Mouse (Mus musculus): Measurements from ENCODE around the gene Tbc1d10c.

Gene Tbc1d10c

GRCm38 (mm10) chr19:4189051-4189620 is 1.9 kb downstream of the Tbc1d10c start:
- DNase-seq, result no peak

DNA sequence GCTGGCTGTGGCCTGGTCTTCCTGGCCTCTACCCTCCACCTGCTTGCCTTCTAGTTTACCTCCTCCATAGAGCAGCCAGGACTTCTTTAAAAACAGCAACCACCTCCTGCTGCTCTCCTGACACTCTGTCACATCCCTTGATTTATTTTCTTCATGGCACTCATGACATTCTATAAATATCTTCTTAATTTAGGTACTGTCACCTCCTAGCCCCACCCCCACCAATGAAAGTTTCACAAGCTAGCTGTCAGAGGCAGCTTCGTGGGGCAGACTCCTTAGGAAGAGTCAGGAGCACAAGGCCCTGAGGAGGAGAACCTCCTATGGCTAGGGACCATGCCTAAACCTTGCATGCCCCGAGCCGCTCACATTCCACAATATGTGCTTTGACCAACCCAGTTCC is 3.8 kb downstream of the Tbc1d10c start:
- no peak for DNase-seq

DNA sequence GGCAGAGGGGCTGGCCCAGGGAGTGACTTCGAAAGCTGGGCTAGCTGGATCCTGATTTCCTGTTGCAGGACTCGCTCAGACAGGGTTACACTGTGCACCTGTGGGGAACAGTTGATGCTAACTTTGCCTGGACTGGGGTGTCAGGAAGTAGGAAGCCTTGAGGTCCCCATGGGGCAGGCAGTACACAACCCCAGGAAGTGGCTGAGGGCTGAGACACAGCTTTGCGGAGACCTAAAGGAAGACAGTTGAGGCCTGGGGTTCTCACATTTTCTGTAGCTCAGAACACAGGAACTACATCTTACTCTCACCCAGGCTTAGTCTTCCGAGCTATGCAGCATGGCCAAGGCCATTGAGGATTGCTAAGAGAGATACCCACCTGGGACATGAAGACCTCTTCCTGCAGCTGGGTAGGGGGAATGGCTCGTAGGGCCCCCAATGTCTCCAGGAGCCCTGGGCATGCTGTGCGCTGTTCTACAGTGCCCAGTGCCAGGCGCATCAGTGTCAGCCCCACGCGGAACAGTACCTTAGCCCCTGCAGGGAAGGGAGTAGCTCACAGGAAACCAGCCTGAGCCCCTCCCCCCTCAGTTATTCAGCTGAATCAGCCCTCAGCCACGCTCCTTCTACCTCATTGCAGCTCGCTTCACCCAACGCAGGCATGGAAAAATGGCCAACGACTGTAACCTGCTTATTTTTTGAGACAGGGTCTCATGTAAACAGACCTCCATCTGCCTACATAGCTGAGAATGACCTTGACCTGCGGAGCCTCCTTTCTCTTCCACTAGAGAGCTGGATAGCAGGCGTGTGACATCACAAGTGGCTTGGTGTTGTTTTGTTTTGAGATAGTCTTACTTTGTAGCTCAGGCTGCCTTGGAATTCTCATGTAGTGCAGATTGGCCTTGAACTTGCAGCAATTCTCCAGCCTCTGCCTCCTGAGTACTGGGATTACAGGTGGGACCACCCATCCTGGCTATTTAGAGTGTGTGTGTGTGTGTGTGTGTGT is 5.8 kb downstream of the Tbc1d10c start:
- DNase-seq, result no peak

- no peak for DNase-seq
Measured at GRCm38 (mm10) chr19:4183689-4184088, 7.4 kb downstream of the Tbc1d10c start.

- DNase-seq, result no peak
Measured at GRCm38 (mm10) chr19:4181892-4182291, 9.2 kb downstream of the Tbc1d10c start.

- no peak for DNase-seq
Measured at GRCm38 (mm10) chr19:4180411-4180810, 10.7 kb downstream of the Tbc1d10c start.

DNA sequence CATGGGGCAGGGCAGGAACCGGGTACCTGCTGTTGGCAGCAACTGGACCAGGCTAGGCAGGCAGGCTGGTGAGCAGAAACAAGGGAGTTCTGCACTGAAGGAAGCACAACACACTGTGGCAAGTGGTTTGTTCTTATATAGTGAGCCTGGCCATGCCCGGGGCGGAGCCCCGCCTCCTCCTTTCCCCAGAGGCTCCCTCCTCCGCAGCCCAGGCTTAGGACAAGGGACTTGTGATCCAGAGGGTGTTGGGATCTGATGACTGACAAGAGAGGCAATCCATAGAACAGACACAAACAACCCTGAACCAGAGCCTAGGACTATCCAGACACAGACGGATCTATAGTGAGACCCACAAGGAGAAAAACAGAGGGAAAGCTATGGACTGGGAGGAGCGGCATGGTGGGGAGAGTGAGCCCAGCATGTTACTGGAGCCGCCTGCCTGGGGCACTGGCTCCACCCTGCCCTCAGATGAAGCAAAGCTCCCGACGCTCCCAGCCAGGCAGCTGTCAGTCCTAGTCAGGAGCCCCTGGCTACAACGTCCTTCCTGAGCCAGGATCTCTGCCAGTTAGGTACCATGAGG is 15.6 kb downstream of the Tbc1d10c start, which contains the start of gene Carns1:
TSS of gene Carns1 (minus strand) at position 112 of the 580 bp plus-strand sequence.
- no peak for DNase-seq

DNA sequence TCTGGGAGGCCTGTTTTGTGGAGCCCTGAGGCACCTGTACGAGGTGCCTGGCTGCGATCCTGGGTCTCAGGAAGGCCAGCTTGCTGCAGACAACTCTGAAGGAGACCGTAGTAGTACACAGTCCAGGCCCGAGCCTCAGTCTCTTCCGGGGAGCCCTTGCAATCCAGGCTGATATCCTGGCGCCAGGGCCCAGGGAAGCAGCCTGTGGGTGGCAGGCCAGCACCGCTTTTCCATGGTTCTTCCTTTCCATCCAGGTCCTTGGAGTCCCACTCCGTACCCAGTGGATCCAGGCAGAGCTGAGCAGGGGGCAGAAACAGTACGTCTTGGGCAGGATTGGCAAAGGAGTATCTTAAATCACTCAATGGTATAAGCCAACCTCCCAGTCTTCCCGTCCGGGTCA is 18.2 kb downstream of the Tbc1d10c start:
- no peak for DNase-seq

DNA sequence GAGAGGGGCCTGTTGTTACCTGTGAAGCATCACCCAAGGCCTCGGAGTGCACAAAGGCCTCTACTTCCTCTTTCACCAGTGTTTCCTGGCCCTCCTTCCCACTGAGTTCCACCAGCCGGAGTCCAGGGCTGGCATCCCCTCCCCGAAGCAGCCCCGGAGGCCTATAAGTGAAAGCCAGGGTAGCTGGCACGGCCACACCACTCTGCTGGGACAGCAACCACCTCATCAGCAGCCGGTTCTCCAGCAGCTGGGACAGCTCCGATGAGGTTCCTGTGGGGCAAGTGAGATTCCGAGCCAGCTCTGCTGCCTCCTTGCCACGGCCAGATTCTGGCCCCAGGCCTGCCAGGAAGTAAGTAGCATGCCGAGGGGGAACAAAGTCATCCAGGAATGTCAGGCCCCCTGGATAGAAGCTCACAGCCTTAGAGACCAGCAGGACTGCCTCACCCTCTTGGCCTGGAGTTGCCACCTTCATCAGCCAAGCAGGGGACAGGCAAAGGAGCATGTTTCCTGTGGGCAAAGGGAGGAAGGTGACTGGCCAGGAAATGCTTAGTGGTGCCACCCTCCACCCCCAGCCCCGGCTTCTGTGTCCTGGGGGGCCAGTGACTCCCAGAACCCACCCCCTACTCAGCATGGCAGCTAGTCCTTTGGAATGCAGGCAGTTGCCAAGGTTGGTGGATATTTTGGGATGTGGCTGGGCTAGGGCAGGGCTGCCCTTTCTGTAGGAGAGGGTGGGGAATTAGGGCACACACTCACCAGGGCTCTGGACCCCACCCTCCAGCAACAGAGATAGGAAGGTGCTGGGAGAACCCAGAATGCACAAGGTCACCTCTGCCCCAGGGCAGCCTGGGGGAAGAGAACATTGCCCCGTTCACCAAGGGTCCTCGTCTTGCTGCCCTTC is 19.4 kb downstream of the Tbc1d10c start:
- no peak for DNase-seq

DNA sequence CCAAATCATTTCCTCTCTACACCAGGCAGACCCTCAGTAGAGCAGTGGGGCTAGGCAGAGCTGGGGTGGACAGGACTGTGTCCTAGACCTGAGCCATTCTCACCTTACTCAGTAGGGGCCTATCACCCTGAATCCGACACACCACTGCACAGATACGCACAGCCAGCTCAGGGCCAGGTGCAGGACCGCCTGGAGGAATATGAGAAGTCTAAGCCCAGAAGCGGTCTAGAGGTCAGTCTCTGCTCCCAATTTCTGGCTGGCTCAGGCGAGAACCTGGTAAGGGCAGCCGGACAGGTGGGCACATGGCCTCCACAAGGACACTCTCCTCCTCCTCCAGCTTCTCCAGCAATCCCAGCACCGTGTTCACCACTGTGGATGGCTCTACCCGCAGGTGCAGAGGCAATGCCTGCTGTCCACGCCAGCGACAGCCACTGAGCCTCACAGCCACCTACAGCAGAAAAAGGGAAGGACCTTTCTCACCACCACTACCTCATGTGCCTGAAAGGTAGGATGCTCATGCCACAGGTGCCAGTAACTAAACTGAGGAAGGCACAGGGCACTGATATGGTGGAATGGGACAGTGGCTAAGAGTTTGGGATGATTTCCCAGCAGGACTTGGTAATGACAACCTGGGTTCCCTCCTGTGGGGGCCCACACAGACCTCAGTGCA is 20.2 kb downstream of the Tbc1d10c start:
- DNase-seq, result no peak

- DNase-seq, result no peak
Measured at GRCm38 (mm10) chr19:4169810-4170209, 21.3 kb downstream of the Tbc1d10c start.

DNA sequence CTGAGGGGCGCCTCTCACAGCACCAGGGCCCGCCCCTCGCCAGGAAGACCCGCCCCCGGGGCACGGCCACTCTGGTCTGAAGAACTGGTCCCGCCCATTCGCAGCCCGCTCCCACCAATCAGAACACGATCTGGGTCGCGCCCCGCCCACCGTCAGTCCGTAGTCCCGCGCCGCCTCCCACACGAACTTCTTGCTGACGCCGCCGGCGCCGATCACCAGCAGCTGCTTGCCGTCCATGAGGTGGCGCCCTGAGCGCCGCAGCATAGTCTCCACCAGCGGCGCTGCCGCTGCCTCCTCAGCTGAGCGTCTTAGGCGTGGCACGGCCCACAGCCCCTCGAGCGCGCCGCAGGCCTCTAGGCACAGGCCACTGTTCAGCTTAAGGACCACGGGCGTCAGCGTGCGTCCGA is 21.7 kb downstream of the Tbc1d10c start:
- DNase-seq, result peak; percentile 100

GRCm38 (mm10) chr19:4166678-4167476 is 24.2 kb downstream of the Tbc1d10c start:
- no peak for DNase-seq

- DNase-seq, result no peak
Measured at GRCm38 (mm10) chr19:4164721-4165120, 26.4 kb downstream of the Tbc1d10c start.

GRCm38 (mm10) chr19:4164100-4164499 is 27.0 kb downstream of the Tbc1d10c start:
- DNase-seq, result no peak

- DNase-seq, result no peak
Measured at GRCm38 (mm10) chr19:4163543-4163887, 27.6 kb downstream of the Tbc1d10c start.

GRCm38 (mm10) chr19:4162646-4163542 is 28.2 kb downstream of the Tbc1d10c start, which contains the start of gene Rps6kb2:
Rps6kb2 (minus strand) TSS chr19:4163354.
- DNase-seq, result peak; percentile 98

GRCm38 (mm10) chr19:4159049-4159448 is 32.0 kb downstream of the Tbc1d10c start:
- DNase-seq, result no peak

- DNase-seq, result no peak
Measured at GRCm38 (mm10) chr19:4156771-4157170, 34.3 kb downstream of the Tbc1d10c start.

GRCm38 (mm10) chr19:4156073-4156579 is 35.0 kb downstream of the Tbc1d10c start:
- DNase-seq, result no peak

Data from kidney, adult 9 months (tissue).